Mouse (Mus musculus): ENCODE results near the gene Nt5c2. TPM values are rescaled to one million over a fixed set of nuclear protein-coding genes. Genes with fewer than 3 reads are reported as not detected.

The Nt5c2 gene
- polyA plus RNA-seq, 1 experiment from 2014 or later = 76.0 TPM

GRCm38 (mm10) chr19:46841016-46841415, 173.9 kb downstream of the Nt5c2 start:
- Histone ChIP-seq H3K4me1 (peaks cover 4% of the 10 kb centered on the region; the same call in 1 of the 2 replicates), H3K9ac (no peak overlapping the region), H3K27ac (no peak overlapping the region), H3K9me3 (no peaks in the 10 kb centered on the region), H3K4me2 (no peak overlapping the region), H3K27me3 (no peaks in the 10 kb centered on the region), H3K4me3 (replicated peaks) (no peak overlapping the region), H3K36me3 (replicated peaks) (no peaks in the 10 kb centered on the region)
- no peak for ATAC-seq (ENCODE audit: low FRiP score)
- WGBS = 82% methylated on average over 4 of the region's 4 CpGs

GRCm38 (mm10) chr19:46837290-46838079, 177.5 kb downstream of the Nt5c2 start:
- H3K27me3 ChIP-seq = peaks cover under 1% of the 10 kb centered on the region; the same call in 1 of the 2 replicates
- no peak overlapping the region for H3K4me2 ChIP-seq
- no peaks in the 10 kb centered on the region for H3K9me3 ChIP-seq
- no peaks in the 10 kb centered on the region for H3K36me3 ChIP-seq (replicated peaks)
- H3K4me1 ChIP-seq = peaks cover 6% of the 10 kb centered on the region; the same call in 1 of the 2 replicates
- no peak overlapping the region for H3K9ac ChIP-seq
- no peak overlapping the region for H3K27ac ChIP-seq
- no peak overlapping the region for H3K4me3 ChIP-seq (replicated peaks)
- 92% methylated on average over 11 of the region's 11 CpGs for WGBS
- ATAC-seq (ENCODE audit: low FRiP score) = no peak

- Histone ChIP-seq H3K4me2 (no peak overlapping the region), H3K9me3 (no peaks in the 10 kb centered on the region), H3K27ac (no peak overlapping the region), H3K27me3 (peaks cover 3% of the 10 kb centered on the region; the same call in 1 of the 2 replicates), H3K36me3 (replicated peaks) (no peaks in the 10 kb centered on the region), H3K9ac (no peak overlapping the region), H3K4me3 (replicated peaks) (no peak overlapping the region), H3K4me1 (peaks cover 6% of the 10 kb centered on the region; the same call in 1 of the 2 replicates)
- no peak for ATAC-seq (ENCODE audit: low FRiP score)
- WGBS = 78% methylated on average over 3 of the region's 3 CpGs
Measured at GRCm38 (mm10) chr19:46836085-46836484, 178.9 kb downstream of the Nt5c2 start.

GRCm38 (mm10) chr19:46835339-46835738, 179.6 kb downstream of the Nt5c2 start:
- WGBS = 87% methylated on average over 4 of the region's 4 CpGs
- Histone ChIP-seq H3K27me3 (peaks cover 3% of the 10 kb centered on the region; the same call in 1 of the 2 replicates), H3K4me3 (replicated peaks) (no peak overlapping the region)

GRCm38 (mm10) chr19:46834301-46834700, 180.7 kb downstream of the Nt5c2 start:
- H3K9ac ChIP-seq = no peak overlapping the region
- ATAC-seq (ENCODE audit: low FRiP score) = no peak
- peaks cover 3% of the 10 kb centered on the region; the same call in 1 of the 2 replicates for H3K27me3 ChIP-seq
- H3K27ac ChIP-seq = no peak overlapping the region
- no peak overlapping the region for H3K4me2 ChIP-seq
- 87% methylated on average over 5 of the region's 5 CpGs for WGBS
- H3K36me3 ChIP-seq (replicated peaks) = no peaks in the 10 kb centered on the region
- H3K9me3 ChIP-seq = no peaks in the 10 kb centered on the region
- peaks cover 6% of the 10 kb centered on the region; the same call in 1 of the 2 replicates for H3K4me1 ChIP-seq
- no peak overlapping the region for H3K4me3 ChIP-seq (replicated peaks)

More at GRCm38 (mm10) chr19:46835339-46835738, 179.6 kb downstream of the Nt5c2 start:
- H3K36me3 ChIP-seq (replicated peaks) = no peaks in the 10 kb centered on the region
- H3K27ac ChIP-seq = no peak overlapping the region
- no peak overlapping the region for H3K9ac ChIP-seq
- no peak for ATAC-seq (ENCODE audit: low FRiP score)
- no peaks in the 10 kb centered on the region for H3K9me3 ChIP-seq
- peaks cover 6% of the 10 kb centered on the region; the same call in 1 of the 2 replicates for H3K4me1 ChIP-seq
- H3K4me2 ChIP-seq = no peak overlapping the region

Other genes with a start within 250 kb of the Nt5c2 start
- 204 and 215 TPM in 2 replicates for gene Ina, start 455 bp downstream of the Nt5c2 start, polyA plus RNA-seq (2016; fragmentation: Nextera tagmentation; extraction: Ambion mirVana)
- 32.6 and 33.4 TPM in 2 replicates for gene Pcgf6, start 35.8 kb upstream of the Nt5c2 start, polyA plus RNA-seq (2016; fragmentation: Nextera tagmentation; extraction: Ambion mirVana)
- gene Taf5, start 52.6 kb upstream of the Nt5c2 start, polyA plus RNA-seq (2016; fragmentation: Nextera tagmentation; extraction: Ambion mirVana) = 10.7 and 11.4 TPM in 2 replicates
- 1,294 and 1,345 TPM in 2 replicates for gene Usmg5, start 75.5 kb upstream of the Nt5c2 start, polyA plus RNA-seq (2016; fragmentation: Nextera tagmentation; extraction: Ambion mirVana)
- 12.6 and 13.4 TPM in 2 replicates for gene Pdcd11, start 75.6 kb upstream of the Nt5c2 start, polyA plus RNA-seq (2016; fragmentation: Nextera tagmentation; extraction: Ambion mirVana)
- gene Calhm2, start 123.1 kb upstream of the Nt5c2 start, polyA plus RNA-seq (2016; fragmentation: Nextera tagmentation; extraction: Ambion mirVana) = 1.1 and 1.8 TPM in 2 replicates
- gene Calhm1, start 129.1 kb upstream of the Nt5c2 start, polyA plus RNA-seq (2016; fragmentation: Nextera tagmentation; extraction: Ambion mirVana) = not detected in 2 replicates
- not detected in 2 replicates for gene Calhm3, start 142.6 kb upstream of the Nt5c2 start, polyA plus RNA-seq (2016; fragmentation: Nextera tagmentation; extraction: Ambion mirVana)
- 4.0 and 4.6 TPM in 2 replicates for gene Neurl1a, start 163.7 kb upstream of the Nt5c2 start, polyA plus RNA-seq (2016; fragmentation: Nextera tagmentation; extraction: Ambion mirVana)

All from forebrain, embryonic 12.5 days (tissue).